Mouse (Mus musculus) gonadal fat pad, adult 2 months (tissue): ENCODE results near the gene Ccl17. TPM values are rescaled to one million over a fixed set of nuclear protein-coding genes. Genes with fewer than 3 reads are reported as not detected.
"Not testable (repeated sequence)": the region's sequence is repeated elsewhere in the genome, so short reads cannot be mapped to it uniquely, and the experiment has no call there.

Experiments used
- DNase-seq: peaks from one replicate; pipeline ENCODE4 v3.0.0-alpha.2; 2012; ENCODE audit warnings: low read depth
- polyA plus RNA-seq: library from polyadenylated mRNA; depleted of rRNA; stranded (reverse); fragments of >200 nt; gene quantifications from 2 replicates; pipeline ENCODE4 v1.2.3, GENCODE M21; 2012; rRNA removed

Ccl17 gene
- polyA plus RNA-seq, 1 experiment: 4.1 TPM

- no peak for DNase-seq
These were observed 16.0 kb downstream of the Ccl17 start for GRCm38 (mm10) chr8:94826210-94826609.

DNA sequence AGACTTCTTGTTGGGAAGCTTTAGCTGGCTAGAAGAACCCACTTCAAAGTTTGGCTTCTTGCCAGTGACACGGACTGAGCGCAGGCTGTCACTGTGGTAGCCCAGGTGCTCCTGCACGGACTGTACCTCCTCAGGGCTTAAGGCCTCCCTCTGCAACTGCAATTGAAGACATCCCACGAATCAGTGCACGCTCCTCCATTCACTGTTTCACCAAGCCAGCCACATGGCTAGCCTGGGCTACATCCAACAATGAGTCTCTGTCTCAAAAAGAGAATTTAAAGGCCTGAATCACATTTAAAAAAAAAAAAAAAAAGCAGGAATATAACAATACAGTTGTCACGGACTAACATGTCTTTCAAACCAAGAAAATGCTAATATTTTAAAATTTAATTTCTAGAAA lies 18.0 kb downstream of the Ccl17 start:
- no peak for DNase-seq

GRCm38 (mm10) chr8:94833901-94834405 lies 23.7 kb downstream of the Ccl17 start:
- not testable (repeated sequence) for DNase-seq

- not testable (repeated sequence) for DNase-seq
These were observed 25.5 kb downstream of the Ccl17 start for GRCm38 (mm10) chr8:94835751-94836150.

DNA sequence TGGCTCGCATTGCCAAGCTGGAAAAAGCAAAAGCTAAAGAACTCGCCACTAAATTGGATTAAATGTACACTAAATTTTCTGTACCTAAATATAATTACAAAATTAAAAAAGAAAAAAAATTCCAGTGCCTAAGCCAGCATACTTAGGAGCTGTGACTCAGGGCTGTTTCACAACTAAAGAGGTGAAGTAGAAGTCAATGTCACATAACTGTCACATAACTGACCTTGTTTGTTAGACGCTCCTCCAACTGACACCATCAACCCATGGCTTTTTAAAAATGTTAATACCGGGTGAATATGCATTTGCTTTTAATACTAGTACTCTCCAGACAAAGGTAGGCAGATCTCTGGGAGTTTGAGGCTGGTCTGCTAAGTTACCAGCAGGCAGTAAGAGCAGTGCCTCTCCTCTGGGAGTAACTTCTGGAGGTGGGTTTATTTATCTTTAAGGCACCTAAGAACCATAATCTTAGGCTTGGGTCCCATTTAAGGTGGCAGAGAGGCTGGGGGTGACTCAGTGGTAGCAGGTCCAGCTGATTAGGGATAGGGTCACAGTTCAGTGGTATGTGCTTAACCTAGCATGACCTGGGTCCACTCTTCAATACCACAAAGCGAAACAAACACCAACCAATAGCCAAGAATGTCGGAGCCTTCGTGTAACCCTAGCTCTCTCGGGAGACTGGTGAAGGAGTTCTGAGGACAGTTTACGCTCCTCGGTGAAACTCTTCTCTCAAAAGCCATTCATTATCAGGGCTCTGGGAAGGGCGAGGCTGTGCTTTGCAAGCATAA lies 26.4 kb downstream of the Ccl17 start:
- DNase-seq: no peak

GRCm38 (mm10) chr8:94837662-94838574 lies 27.7 kb downstream of the Ccl17 start, which contains the start of the genes Coq9 and Ciapin1:
Gene Coq9 (plus strand): TSS chr8:94838321.
Gene Ciapin1 (minus strand): TSS chr8:94838358.
- no peak for DNase-seq

- no peak for DNase-seq
These were observed 28.3 kb downstream of the Ccl17 start for GRCm38 (mm10) chr8:94838600-94838999.

DNA sequence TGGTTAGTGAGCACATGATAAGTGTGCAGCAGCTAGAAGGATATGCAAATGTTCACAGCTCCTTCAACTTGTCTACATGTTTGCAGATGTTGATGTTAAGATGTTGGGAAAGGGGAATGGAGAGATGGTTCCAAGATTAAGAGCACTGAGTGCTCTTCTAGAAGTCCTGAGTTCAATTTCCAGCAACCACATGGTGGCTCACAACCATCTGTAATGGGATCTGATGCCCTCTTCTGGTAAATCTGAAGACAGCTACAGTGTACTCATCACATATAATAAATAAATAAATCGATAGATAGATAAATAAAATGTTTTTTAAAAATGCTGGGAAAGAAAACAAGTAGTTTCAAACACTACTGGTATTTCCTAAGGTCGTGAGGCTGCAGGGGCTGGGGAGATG lies 30.9 kb downstream of the Ccl17 start:
- no peak for DNase-seq

DNA sequence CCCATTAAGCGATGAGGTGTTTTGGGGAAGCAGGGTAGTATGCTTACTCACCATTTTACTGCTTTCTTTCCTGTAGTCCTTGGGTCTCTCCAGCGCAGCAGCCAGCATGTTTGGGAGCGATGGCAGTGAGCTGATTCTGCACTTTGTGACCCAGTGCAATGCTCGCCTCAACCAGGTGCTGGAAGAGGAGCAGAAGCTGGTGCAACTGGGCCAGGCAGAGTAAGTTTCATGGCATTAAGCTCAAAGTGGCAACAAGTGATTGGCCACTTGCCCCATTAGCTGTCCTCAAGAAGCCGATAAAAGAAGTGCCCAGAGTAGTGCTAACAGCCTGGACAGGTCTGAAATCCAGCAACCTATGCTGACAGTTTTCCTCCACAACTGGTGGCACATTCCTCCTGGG lies 39.8 kb downstream of the Ccl17 start:
- no peak for DNase-seq

DNA sequence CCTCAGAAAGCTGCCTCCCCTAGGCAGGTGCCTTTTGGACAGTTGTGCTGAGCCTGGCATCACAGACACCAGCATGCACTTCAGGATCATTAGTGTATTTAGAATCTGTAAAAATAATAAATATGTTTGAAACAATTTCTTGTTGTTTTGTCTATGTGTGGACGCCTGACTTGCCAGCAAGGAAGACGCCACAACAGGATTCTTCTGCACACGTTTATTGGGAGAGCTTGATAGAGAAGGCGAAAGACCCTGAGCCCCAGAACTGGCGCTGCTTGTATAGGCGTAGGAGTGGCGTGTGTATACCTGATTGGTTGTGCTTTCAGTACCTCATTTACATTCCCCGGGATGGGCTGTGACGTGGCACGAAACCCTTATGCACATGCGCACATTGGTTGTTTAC lies 44.5 kb downstream of the Ccl17 start:
- DNase-seq: not testable (repeated sequence)

- DNase-seq: no peak
These were observed 46.7 kb downstream of the Ccl17 start for GRCm38 (mm10) chr8:94857011-94857345.

GRCm38 (mm10) chr8:94857346-94858173 lies 47.3 kb downstream of the Ccl17 start, which contains the start of gene Polr2c:
Gene Polr2c (plus strand): TSS chr8:94857450.
- DNase-seq: no peak

GRCm38 (mm10) chr8:94861352-94861910 lies 51.2 kb downstream of the Ccl17 start:
- DNase-seq: no peak

Other genes starting within 250 kb of the Ccl17 start
- gene Rspry1, start 208.5 kb upstream of the Ccl17 start, polyA plus RNA-seq: 9.1 and 9.4 TPM in 2 replicates
- gene Fam192a, start 208.5 kb upstream of the Ccl17 start, polyA plus RNA-seq: 16.9 and 19.1 TPM in 2 replicates
- 64.6 and 79.0 TPM in 2 replicates for gene Arl2bp, start 143.9 kb upstream of the Ccl17 start, polyA plus RNA-seq
- gene Pllp, start 114.2 kb upstream of the Ccl17 start, polyA plus RNA-seq: 24.8 and 33.0 TPM in 2 replicates
- gene Ccl22, start 64.9 kb upstream of the Ccl17 start, polyA plus RNA-seq: 1.1 and 2.6 TPM in 2 replicates
- 31.2 and 54.2 TPM in 2 replicates for gene Cx3cl1, start 38.4 kb upstream of the Ccl17 start, polyA plus RNA-seq
- gene Coq9, start 27.9 kb downstream of the Ccl17 start, polyA plus RNA-seq: 129 and 131 TPM in 2 replicates
- 18.2 and 26.9 TPM in 2 replicates for gene Ciapin1, start 27.9 kb downstream of the Ccl17 start, polyA plus RNA-seq
- 84.3 and 93.1 TPM in 2 replicates for gene Polr2c, start 47.0 kb downstream of the Ccl17 start, polyA plus RNA-seq
- 16.9 and 24.3 TPM in 2 replicates for gene Dok4, start 65.9 kb downstream of the Ccl17 start, polyA plus RNA-seq
- gene Ccdc102a, start 107.6 kb downstream of the Ccl17 start, polyA plus RNA-seq: 11.0 and 12.1 TPM in 2 replicates
- 1.0 and 1.7 TPM in 2 replicates for gene Adgrg5, start 113.2 kb downstream of the Ccl17 start, polyA plus RNA-seq
- 326 and 447 TPM in 2 replicates for gene Adgrg1, start 164.3 kb downstream of the Ccl17 start, polyA plus RNA-seq
- 5.5 TPM in 2 replicates for gene Adgrg3, start 207.2 kb downstream of the Ccl17 start, polyA plus RNA-seq
- 1.7 and 3.5 TPM in 2 replicates for gene Drc7, start 244.7 kb downstream of the Ccl17 start, polyA plus RNA-seq